Mouse (Mus musculus): ENCODE measurements around the gene Ptpre.

DNA sequence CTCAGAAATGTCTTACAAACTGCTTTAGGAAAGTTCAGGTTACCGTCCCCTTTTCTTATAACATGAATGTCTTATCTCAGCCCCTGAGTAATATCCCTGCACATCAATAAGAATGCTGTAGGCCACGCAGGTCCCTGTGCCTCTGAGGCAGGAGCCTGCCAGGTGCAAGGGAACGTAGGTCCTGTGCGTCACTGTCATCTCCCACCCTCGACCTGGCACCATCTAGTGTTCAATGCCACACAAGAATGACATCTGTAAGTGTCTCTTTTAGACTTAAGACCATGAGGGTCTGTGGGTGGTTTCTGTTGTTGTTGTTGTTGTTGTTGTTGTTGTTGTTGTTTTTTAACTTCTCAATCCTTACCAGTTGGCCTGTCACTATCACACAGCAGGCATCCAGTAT lies 56.0 kb downstream of the Ptpre start:
- no peak for TF ChIP-seq POLR2A (IDR thresholded peaks at IDR 0.05; ENCODE audit: borderline replicate concordance, extremely low read depth, insufficient read depth, insufficient read length, poor library complexity, severe bottlenecking)
- no peak for TF ChIP-seq CTCF (IDR thresholded peaks at IDR 0.05; ENCODE audit: borderline replicate concordance, extremely low read depth, insufficient read depth, insufficient read length)

Measured in brain, embryonic 14.5 days (tissue).